Mouse (Mus musculus): ENCODE measurements around the gene Synj1. TPM values are rescaled to one million over a fixed set of nuclear protein-coding genes. Genes with fewer than 3 reads are reported as not detected.

The Synj1 gene
- polyA plus RNA-seq, 1 experiment from 2014 or later = 22.7 TPM

GRCm38 (mm10) chr16:91001098-91001497 lies 10.0 kb downstream of the Synj1 start:
- Histone ChIP-seq H3K27me3 (no peaks in the 10 kb centered on the region), H3K27ac (no peak overlapping the region), H3K9ac (no peak overlapping the region), H3K4me1 (peaks cover 17% of the 10 kb centered on the region), H3K9me3 (replicated peaks) (no peaks in the 10 kb centered on the region), H3K4me2 (no peak overlapping the region), H3K36me3 (ENCODE audit: poor library complexity, severe bottlenecking) (no peaks in the 10 kb centered on the region; the same call in 1 of the 2 replicates), H3K4me3 (no peak overlapping the region)
- ATAC-seq = no peak
- WGBS = 87% methylated on average over 2 of the region's 2 CpGs

- H3K9me3 ChIP-seq (replicated peaks) = no peaks in the 10 kb centered on the region
- H3K27me3 ChIP-seq = no peaks in the 10 kb centered on the region
- H3K4me2 ChIP-seq = no peak overlapping the region
- no peak overlapping the region for H3K27ac ChIP-seq
- no peak for ATAC-seq
- H3K36me3 ChIP-seq (ENCODE audit: poor library complexity, severe bottlenecking) = no peaks in the 10 kb centered on the region; the same call in 1 of the 2 replicates
- peak overlapping the region; percentile 30; the same call in 1 of the 2 replicates for H3K9ac ChIP-seq
- H3K4me3 ChIP-seq = no peak overlapping the region
- WGBS = 45% methylated on average over 4 of the region's 4 CpGs
- peaks cover 17% of the 10 kb centered on the region for H3K4me1 ChIP-seq
These were observed 11.3 kb downstream of the Synj1 start for GRCm38 (mm10) chr16:90999827-91000226.

- H3K4me2 ChIP-seq = no peak overlapping the region
- no peaks in the 10 kb centered on the region for H3K9me3 ChIP-seq (replicated peaks)
- H3K4me1 ChIP-seq = peaks cover 17% of the 10 kb centered on the region
- no peaks in the 10 kb centered on the region for H3K27me3 ChIP-seq
- WGBS = 89% methylated on average over 3 of the region's 3 CpGs
- no peak overlapping the region for H3K27ac ChIP-seq
- no peak for ATAC-seq
- H3K4me3 ChIP-seq = no peak overlapping the region
- peaks cover 6% of the 10 kb centered on the region; the same call in 1 of the 2 replicates for H3K36me3 ChIP-seq (ENCODE audit: poor library complexity, severe bottlenecking)
- H3K9ac ChIP-seq = no peak overlapping the region
These were observed 13.3 kb downstream of the Synj1 start for GRCm38 (mm10) chr16:90997822-90998221.

- H3K9ac ChIP-seq = no peak overlapping the region
- H3K4me3 ChIP-seq = no peak overlapping the region
- ATAC-seq = no peak
- H3K27ac ChIP-seq = no peak overlapping the region
- H3K36me3 ChIP-seq (ENCODE audit: poor library complexity, severe bottlenecking) = peaks cover 8% of the 10 kb centered on the region; the same call in 1 of the 2 replicates
- no peak overlapping the region for H3K4me2 ChIP-seq
- peaks cover 17% of the 10 kb centered on the region for H3K4me1 ChIP-seq
- no peaks in the 10 kb centered on the region for H3K9me3 ChIP-seq (replicated peaks)
- no peaks in the 10 kb centered on the region for H3K27me3 ChIP-seq
- WGBS = 86% methylated on average over 7 of the region's 7 CpGs
These were observed 14.5 kb downstream of the Synj1 start for GRCm38 (mm10) chr16:90996327-90997243.

- H3K4me3 ChIP-seq = no peak overlapping the region
- H3K36me3 ChIP-seq (ENCODE audit: poor library complexity, severe bottlenecking) = peaks cover 18% of the 10 kb centered on the region; the same call in 1 of the 2 replicates
- H3K4me2 ChIP-seq = no peak overlapping the region
- 87% methylated on average over 5 of the region's 5 CpGs for WGBS
- no peak overlapping the region for H3K9ac ChIP-seq
- no peaks in the 10 kb centered on the region for H3K9me3 ChIP-seq (replicated peaks)
- H3K27ac ChIP-seq = no peak overlapping the region
- peaks cover 17% of the 10 kb centered on the region for H3K4me1 ChIP-seq
- no peaks in the 10 kb centered on the region for H3K27me3 ChIP-seq
- no peak for ATAC-seq
These were observed 15.6 kb downstream of the Synj1 start for GRCm38 (mm10) chr16:90995498-90995897.

- no peaks in the 10 kb centered on the region for H3K27me3 ChIP-seq
- H3K27ac ChIP-seq = no peak overlapping the region
- H3K4me1 ChIP-seq = peaks cover 17% of the 10 kb centered on the region
- H3K4me2 ChIP-seq = no peak overlapping the region
- no peak overlapping the region for H3K4me3 ChIP-seq
- no peaks in the 10 kb centered on the region for H3K9me3 ChIP-seq (replicated peaks)
- ATAC-seq = no peak
- peaks cover 23% of the 10 kb centered on the region; the same call in 1 of the 2 replicates for H3K36me3 ChIP-seq (ENCODE audit: poor library complexity, severe bottlenecking)
- no peak overlapping the region for H3K9ac ChIP-seq
- 85% methylated on average over 4 of the region's 4 CpGs for WGBS
These were observed 16.1 kb downstream of the Synj1 start for GRCm38 (mm10) chr16:90995023-90995422.

GRCm38 (mm10) chr16:90989162-90989561 lies 21.9 kb downstream of the Synj1 start:
- no peak overlapping the region for H3K4me3 ChIP-seq
- no peak overlapping the region for H3K9ac ChIP-seq
- ATAC-seq = no peak
- H3K27ac ChIP-seq = no peak overlapping the region
- 98% methylated on average over 8 of the region's 8 CpGs for WGBS
- no peaks in the 10 kb centered on the region for H3K4me1 ChIP-seq
- H3K36me3 ChIP-seq (ENCODE audit: poor library complexity, severe bottlenecking) = peaks cover 38% of the 10 kb centered on the region
- H3K9me3 ChIP-seq (replicated peaks) = no peaks in the 10 kb centered on the region
- no peaks in the 10 kb centered on the region for H3K27me3 ChIP-seq
- no peak overlapping the region for H3K4me2 ChIP-seq

GRCm38 (mm10) chr16:90988665-90989064 lies 22.4 kb downstream of the Synj1 start:
- H3K36me3 ChIP-seq (ENCODE audit: poor library complexity, severe bottlenecking) = peaks cover 38% of the 10 kb centered on the region
- 93% methylated on average over 3 of the region's 3 CpGs for WGBS
- H3K27ac ChIP-seq = no peak overlapping the region
- H3K4me1 ChIP-seq = no peaks in the 10 kb centered on the region
- H3K27me3 ChIP-seq = no peaks in the 10 kb centered on the region
- no peak overlapping the region for H3K4me2 ChIP-seq
- ATAC-seq = no peak
- H3K9ac ChIP-seq = no peak overlapping the region
- H3K9me3 ChIP-seq (replicated peaks) = no peaks in the 10 kb centered on the region
- no peak overlapping the region for H3K4me3 ChIP-seq

GRCm38 (mm10) chr16:90988039-90988438 lies 23.1 kb downstream of the Synj1 start:
- ATAC-seq = no peak
- Histone ChIP-seq H3K4me1 (no peaks in the 10 kb centered on the region), H3K27ac (no peak overlapping the region), H3K27me3 (no peaks in the 10 kb centered on the region), H3K9me3 (replicated peaks) (no peaks in the 10 kb centered on the region), H3K9ac (no peak overlapping the region), H3K4me2 (no peak overlapping the region), H3K4me3 (no peak overlapping the region), H3K36me3 (ENCODE audit: poor library complexity, severe bottlenecking) (peaks cover 34% of the 10 kb centered on the region)
- WGBS = 94% methylated on average over 8 of the region's 8 CpGs

GRCm38 (mm10) chr16:90971004-90971403 lies 40.1 kb downstream of the Synj1 start:
- Histone ChIP-seq H3K9ac (no peak overlapping the region), H3K27ac (no peak overlapping the region), H3K4me3 (no peak overlapping the region), H3K4me1 (no peaks in the 10 kb centered on the region), H3K9me3 (replicated peaks) (no peaks in the 10 kb centered on the region), H3K36me3 (ENCODE audit: poor library complexity, severe bottlenecking) (peaks cover 47% of the 10 kb centered on the region), H3K27me3 (no peaks in the 10 kb centered on the region), H3K4me2 (no peak overlapping the region)
- no peak for ATAC-seq
- 94% methylated on average over 6 of the region's 6 CpGs for WGBS

GRCm38 (mm10) chr16:90966241-90966640 lies 44.9 kb downstream of the Synj1 start:
- 87% methylated on average over 4 of the region's 4 CpGs for WGBS
- no peaks in the 10 kb centered on the region for H3K9me3 ChIP-seq (replicated peaks)

GRCm38 (mm10) chr16:90964302-90964701 lies 46.8 kb downstream of the Synj1 start:
- 92% methylated on average over 10 of the region's 10 CpGs for WGBS
- no peaks in the 10 kb centered on the region for H3K9me3 ChIP-seq (replicated peaks)

More at GRCm38 (mm10) chr16:90966241-90966640, 44.9 kb downstream of the Synj1 start:
- Histone ChIP-seq H3K9ac (no peak overlapping the region), H3K27ac (no peak overlapping the region), H3K36me3 (ENCODE audit: poor library complexity, severe bottlenecking) (peaks cover 64% of the 10 kb centered on the region), H3K27me3 (no peaks in the 10 kb centered on the region), H3K4me2 (no peak overlapping the region), H3K4me1 (no peaks in the 10 kb centered on the region), H3K4me3 (no peak overlapping the region)
- ATAC-seq = no peak

More at GRCm38 (mm10) chr16:90964302-90964701, 46.8 kb downstream of the Synj1 start:
- ATAC-seq = no peak
- Histone ChIP-seq H3K4me2 (no peak overlapping the region), H3K27ac (no peak overlapping the region), H3K27me3 (no peaks in the 10 kb centered on the region), H3K9ac (no peak overlapping the region), H3K4me1 (no peaks in the 10 kb centered on the region), H3K4me3 (no peak overlapping the region), H3K36me3 (ENCODE audit: poor library complexity, severe bottlenecking) (peaks cover 59% of the 10 kb centered on the region)

Data from forebrain, embryonic 13.5 days (tissue).